Mouse (Mus musculus) kidney, adult 18-20 months (tissue): ENCODE measurements around the gene Clp1.

ENCODE experiments used
- DNase-seq: peaks from one replicate; pipeline ENCODE4 v3.0.0; 2021

The Clp1 gene

DNA sequence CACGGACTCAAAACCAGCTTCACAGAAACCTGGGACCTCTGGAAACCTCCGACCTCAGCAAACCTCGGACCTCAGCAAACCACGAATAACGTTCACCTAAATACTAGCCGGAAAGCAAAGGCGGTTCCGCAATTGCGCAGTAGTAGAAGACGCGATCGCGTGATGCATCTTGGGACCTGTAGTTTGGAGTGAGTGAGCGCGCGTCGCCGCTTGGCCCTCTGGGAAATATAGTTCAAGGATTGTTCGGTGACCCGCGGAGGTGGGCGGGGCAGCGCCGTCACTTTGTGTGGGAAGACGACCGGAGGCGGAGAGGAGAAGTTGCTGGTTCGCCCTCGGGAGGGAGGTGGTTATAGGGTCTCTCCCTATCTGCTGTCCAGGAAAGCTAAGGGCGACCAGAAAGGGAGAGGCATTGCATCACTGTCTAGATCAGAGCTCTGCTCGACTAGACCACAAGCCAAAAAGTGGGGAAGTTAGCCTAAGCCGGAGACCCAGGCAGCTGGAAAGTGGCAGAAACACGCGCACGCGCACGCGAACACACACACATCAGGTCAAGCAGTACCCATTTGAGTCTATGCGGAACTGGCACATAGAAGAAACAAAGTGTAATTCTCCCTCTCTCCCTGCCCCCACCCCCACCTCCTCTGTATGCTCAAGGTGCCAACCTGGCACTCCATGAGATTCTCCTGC lies at the start of gene Clp1:
Gene Clp1, minus strand, starts transcription at position 179 of the 687 bp plus-strand sequence.
- peak; percentile 98 for DNase-seq

DNA sequence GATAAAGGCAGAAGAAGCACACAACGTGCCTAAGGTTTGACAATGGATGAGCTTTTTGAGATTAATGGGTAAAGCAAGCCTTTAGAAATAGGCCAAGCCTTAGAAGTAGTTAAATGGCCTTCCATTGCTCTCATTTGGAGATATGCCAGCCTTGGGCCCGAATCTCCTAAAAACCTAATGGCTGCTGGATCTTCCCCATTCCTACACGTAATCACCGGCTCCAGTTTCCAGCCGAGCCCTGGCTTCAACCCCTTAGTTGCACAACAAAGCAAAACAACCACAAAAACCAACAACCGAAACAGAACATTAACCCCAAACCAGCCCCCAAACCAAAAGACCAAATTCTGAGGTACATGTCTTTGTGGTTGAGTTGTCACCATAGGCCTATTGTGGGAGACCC lies 48.5 kb upstream of the Clp1 start:
- DNase-seq, result no peak

DNA sequence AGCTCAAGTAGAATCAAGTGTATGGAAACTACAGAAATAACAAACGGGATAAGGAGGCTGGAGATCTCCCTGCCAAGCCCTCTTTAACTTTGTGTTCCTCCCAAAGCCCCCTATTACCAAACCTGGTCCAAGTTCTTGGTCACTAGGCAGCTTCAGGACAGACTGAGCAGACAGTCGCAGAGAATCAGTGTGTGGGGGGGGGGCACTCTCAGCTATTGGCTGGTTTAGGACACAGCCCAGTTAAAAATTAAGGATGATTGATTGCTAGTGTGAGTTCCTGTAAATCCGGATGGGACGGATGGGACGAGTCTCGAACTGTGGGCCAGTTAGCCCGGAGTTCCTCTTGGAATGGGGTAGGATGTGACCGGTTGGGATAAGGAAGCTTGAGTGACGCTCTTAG lies 48.1 kb upstream of the Clp1 start, which contains the start of gene Serping1:
Gene Serping1, minus strand, starts transcription at position 204 of the 400 bp plus-strand sequence.
- DNase-seq, result no peak

DNA sequence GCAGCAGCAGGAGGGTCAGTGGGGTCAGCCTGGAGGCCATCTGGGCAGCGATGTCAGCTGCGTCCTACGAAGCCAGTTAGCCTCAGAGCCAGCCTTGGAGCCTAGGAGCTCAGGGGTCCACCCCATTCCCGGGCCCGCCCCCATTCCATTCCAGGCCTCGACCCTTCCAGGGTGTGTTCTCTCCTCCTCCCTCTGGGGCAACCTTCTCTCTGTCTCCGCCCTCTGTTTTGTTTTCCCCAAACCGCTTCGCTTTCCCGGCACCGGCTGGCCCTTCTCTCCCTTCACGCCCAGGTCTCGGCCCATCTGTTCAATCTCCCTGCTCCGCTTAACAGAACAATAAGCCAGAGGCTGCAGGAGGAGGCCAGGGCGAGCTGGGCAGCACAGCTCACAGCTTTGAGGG lies 47.6 kb upstream of the Clp1 start:
- peak; percentile 48 for DNase-seq

DNA sequence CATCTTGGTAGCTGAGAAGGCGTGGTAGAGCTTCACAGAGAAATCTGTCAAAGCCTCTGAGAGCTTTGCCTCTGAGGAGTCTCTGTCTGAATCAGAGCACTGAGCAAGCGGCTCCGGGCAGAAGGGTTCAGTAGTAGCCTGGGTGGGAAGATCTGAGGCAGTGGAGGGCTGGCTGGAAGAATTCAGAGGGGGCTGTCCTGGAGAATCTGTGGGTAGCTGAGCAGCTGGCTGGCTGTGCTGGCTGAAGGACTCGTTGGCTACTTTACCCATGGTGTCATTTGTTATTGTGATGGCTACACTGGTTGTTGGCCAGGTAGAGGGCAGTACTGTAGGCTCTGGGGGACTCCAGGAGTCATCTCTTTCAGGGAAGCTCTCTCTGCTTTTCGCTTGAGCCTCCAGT lies 46.0 kb upstream of the Clp1 start:
- no peak for DNase-seq

DNA sequence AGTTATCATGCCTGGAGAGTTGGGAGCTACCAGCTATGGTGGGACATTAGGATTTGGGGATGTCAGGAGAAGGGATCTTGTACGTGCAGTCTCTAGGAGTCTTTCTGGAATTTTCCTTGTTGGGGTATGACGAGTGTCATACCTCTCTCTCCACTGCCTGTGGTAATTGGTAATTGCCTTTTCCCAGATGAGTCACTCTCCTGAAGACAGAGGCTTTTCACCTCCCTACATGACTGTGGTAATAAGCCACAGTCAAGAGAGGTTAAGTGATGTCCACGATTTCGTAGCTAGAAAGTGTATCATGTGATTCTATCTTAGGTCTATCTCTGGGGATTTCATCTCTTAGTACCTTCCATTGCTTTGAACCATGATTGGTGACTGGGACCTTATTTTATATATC lies 45.3 kb upstream of the Clp1 start:
- DNase-seq, result no peak

DNA sequence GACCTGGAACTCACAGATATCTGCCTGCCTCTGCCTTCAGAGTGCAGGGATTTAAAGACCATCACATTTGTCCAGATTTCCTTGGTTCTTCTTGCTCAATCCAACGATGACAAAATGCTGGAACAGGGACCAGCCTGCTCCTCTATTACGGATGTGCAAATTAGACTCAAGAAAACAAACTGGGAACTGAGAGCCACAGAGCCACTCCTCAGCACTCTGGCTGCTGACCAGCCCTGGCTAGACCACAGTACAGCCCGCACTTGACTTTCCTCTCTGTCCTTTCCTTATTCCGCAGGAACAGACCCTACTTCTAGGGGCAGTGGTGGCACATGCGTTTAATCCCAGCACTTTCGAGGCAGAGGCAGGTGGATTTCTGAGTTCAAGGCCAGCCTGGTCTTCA lies 43.4 kb upstream of the Clp1 start:
- no peak for DNase-seq

DNA sequence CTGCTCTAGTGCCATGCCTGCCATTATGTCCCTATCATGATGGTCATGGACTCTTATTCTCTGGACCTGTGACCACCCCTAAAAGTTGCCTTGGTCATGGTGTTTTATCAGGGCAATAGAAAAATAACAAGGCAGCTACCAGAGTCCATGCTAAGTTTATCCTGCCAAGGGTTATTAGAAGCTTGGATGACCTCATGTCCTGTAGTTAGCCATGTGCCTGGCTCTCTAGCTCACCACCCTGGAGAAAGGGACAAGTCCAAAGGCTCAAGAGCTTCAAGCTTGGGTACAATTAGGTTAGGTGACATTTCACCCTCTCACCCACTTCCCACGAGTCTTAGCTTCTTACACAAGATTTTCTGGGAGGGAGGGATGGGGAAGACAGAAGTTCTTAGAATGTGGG lies 35.7 kb upstream of the Clp1 start:
- no peak for DNase-seq

DNA sequence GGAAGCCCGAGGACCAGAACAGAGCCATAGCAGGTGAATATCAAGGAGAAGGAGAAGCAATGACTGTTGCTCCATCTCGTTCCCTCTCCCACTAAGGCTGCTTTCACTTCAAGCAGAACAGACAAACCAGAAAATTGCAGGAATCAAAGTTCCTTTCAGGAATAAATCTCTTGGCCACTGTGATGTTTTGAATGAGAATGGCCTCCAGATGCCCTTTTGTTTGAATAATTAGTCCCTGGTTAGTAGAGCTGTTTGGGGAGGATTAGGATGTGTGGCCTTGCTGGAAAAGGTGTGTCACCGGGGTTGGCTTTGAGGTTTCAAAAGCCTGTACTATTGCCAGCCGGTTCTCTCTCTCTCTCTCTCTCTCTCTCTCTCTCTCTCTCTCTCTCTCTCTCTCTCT lies 35.1 kb upstream of the Clp1 start:
- no peak for DNase-seq

DNA sequence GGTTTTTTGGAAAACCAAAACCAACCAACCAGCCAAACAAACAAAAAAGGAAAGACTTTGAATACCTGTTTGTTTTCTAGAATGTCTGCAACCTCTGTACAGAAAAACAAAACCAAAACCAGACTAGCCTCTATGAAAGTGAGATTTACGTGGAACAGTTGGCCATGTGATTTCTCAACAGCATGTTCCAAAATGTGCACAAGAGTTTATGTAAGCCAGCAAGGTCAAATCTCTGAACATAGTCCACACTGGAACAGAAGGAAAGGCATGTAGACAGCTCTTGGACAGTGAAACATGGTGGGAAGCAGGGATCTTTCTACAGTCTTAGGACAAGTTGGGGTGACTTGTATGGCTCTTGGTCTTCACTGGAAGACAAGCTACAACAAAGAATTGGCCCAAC lies 34.7 kb upstream of the Clp1 start:
- no peak for DNase-seq

DNA sequence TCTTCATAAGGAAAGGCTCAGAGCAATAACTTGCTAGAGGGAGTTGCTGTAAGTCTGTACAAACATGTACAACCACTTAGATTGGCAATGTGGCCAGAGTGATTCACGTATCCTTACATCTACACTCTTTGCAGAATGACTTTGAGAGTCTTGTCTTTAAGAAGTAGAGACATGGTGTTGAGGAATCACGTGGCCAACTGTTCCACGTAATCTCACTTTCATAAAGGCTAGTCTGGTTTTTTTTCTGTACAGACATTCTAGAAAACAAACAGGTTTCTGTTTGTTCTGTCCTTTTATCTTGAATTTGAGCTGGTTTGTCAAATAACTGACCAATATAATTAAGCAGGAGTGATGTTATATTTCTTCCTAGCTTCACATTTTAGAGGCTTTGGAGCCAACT lies 34.2 kb upstream of the Clp1 start:
- DNase-seq, result no peak

DNA sequence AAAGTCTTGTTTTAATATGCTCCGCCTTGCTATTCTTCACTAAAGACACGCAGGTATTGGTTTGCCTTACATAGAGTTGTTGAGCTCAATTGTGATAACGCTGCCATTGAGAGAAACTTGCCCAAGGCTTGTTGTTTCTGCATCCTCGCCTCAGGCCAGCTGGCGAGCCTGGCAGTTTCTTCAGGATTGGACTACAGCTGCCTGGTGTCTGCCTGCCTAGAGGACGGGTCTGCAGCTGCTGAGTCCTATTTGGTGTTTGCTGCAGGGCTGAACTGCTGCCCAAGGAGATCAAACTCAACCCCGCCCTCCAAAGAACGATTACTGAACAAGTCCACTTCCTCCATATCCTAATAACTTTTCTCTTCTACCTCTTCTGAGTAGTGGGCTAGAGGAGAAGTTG lies 33.6 kb upstream of the Clp1 start:
- DNase-seq, result no peak

DNA sequence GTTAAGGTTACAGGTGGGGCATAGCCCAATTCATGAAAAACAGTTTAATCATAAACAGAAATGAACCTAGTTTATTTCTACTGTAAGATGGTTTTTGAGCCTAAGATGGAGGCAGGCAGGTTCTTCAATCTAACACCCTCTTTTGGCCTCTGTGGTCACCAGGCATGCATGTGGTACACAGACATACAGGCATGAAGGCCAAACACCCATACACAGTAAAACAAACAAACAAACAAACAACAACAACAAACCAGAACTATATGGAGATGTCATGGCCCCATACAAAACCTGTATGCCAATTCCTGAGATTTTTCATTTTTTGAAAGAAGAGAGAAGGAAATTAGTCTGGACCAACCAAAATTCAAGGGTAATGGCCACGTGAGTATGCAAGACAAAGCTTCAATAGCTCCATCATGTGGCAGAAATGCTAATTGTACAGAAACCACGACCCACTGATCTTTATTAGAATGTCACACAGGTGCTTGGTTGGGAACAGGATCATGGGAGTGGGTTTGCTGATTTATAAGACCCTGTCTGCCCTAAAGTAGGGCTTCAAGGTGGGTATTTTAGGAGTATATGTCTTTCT lies 31.5 kb upstream of the Clp1 start:
- DNase-seq, result peak; percentile 22

DNA sequence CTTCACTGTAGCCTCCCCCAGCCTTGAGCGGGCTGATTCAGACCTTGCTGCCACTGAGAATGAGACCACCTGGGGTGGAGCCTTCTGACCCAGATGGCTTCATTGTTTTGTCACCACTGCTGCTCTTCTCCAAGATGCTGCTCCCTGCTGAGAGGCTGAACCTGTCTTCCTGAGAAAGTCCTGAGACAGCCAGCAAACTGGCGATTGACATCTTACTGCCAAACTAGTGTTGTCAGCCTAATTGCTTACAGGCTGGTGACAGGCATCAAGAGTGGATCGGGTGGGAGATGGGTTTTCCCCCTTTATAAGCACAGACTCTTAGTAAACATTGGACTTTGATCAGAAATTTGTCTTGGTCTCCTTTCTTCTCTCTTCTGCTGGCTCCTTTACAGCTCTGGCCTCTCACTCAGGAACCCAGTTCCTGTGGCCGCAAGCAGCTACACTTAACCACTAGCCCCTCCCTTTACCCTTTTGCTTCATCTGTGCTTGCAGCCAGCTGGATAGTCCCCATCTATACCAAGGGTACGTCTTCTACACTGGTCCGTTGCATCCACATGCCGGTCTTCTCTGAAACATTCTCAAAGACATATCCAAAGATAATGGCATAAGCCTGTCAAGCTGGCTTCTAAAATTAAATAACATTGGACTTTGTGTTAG lies 30.0 kb upstream of the Clp1 start:
- no peak for DNase-seq

DNA sequence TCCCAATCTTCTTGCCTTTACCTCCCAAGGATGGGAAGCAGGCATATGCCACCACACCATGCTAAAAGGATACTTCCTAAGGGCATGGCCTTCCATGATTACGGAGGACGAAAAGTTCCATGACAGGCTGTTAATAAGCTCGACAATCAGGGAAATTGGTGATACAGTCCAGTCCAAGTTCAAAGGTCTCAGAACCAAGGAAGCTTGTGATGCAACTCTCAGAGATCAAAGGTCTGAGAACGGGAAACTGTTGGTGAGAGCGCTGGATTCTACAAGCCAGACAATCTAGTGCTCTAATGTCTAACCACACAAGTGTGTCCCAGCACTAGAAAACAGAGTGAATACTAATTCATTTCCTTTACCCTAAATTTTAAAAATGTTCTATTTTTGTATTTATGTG lies 29.1 kb upstream of the Clp1 start:
- DNase-seq, result peak; percentile 51

DNA sequence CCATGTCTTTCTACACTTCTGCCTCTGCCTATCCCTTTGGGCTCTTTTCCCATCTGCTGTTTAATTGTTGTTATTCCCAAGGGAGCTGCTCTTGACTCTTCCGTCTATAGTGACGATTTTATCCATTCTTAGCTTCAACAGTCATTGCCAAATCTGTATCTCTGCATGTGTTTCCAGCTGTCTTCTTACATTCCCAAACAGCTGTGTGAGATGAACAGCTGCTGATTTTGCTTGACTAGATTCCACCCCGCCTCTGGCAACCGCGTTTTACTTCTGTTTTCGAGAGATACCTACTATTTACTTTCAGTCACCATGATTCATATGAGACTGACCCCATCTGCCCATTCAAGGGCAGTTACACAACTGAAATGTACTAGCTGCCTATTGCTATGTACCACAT lies 23.0 kb upstream of the Clp1 start:
- DNase-seq, result no peak

DNA sequence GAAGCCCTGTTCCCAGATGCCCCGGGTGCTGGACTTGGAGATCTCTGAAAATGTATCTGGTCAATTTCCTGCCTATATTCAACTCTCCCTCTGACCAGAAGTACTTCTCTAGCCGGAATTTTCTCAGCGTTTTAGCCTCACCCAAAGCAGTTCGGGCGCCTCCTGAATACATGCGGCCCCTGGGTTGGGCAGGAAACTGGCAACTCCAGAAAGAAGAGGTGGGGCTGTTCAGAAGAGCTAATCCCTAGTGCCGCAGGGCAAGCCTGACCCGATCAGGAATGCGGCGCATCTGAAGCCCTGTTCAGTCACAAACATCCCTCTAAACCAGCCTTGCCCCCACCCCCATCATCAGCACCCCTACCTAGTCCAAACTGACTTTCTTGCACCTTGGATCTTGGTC lies 17.0 kb upstream of the Clp1 start:
- DNase-seq, result no peak

DNA sequence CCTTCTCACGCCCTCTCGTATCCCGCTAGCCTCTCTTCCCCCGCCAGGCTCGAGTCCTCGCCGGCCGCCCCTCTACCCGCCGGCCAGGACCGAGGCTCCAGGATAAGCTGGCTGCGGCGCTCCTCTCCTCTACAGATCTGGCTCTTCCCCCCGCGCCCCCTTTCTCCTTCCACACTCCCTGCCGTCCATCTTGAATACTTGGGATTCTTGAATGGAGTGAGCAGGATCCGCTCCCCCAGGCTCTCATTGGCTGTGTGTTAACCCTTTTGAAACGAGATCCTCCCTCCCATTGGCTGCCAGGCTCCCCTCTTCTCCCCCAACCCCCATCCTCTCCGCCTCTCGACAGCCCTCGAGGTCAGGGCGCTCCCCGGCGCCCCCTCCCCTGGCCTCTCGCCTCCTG lies 16.4 kb upstream of the Clp1 start, which contains the start of gene Gm19426:
Gene Gm19426, minus strand, starts transcription at position 95 of the 400 bp plus-strand sequence.
- peak; percentile 72 for DNase-seq

DNA sequence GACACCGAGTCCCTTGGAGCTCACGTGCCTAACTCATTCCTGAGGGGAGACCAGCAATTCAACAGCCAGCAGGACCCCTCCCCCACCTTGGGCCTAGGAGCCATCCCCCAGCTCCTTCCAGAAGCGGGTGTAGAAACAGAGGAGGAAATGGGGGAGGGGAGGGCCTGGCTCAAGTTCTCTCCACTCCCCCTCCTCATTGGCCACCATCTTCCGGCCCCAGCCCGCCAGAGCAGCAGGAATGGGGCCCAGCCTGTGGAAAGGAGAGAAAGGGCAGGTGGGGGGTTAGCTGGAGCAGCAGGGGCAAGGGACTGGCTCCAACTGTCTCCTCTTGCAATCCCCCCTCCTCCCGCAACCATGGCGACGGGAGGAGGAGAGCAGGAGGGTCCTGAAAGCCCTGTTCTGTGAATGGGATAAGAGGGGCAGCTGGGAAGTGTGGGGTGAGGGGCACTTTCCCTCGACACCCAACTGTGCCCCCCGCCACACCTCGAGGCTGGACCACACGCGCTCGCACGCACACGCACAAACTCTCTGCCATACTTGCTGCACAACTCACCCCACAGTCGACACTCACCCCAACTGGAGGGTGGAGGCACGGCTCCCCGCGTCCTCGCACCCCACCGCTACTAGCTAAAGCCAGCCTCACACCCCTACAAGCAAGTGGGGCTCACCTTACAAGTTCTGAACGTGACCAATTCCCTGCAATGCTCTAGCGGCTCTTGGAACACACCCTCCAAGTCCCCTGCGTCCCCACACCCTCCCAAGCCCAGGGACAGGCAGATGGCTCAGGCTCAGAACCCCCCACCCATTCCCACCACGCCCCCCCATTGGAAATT lies 15.5 kb upstream of the Clp1 start:
- DNase-seq, result peak; percentile 17

DNA sequence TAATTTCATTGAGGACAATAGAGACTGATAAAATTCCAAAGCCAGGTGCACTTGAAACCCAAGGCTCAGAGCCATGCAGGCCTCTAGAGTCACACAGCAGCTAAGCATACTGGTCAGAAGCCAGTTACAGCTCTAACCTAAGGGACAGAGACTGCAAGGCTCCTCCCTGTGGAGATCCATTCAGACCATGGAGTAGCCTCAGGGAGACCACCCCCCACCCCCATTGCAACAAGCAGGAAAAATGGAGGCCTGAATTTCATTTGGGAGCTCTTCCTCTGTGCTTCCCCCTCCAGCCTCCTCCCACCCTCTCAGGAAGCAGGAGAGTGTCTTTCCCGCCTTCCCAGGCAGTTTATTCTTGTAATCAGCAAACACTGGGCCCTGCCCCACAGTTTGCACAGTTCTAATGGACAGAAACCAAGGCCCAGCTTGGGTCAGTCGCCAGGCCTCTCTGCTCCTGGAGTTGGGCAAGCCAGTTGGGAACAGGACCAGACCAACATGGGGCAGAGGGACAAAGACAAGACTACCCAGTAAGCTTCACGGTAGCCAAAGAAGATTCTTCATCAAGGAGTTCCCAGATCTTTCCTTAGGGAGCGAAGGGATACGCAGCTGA lies 14.8 kb upstream of the Clp1 start:
- DNase-seq, result peak; percentile 5

DNA sequence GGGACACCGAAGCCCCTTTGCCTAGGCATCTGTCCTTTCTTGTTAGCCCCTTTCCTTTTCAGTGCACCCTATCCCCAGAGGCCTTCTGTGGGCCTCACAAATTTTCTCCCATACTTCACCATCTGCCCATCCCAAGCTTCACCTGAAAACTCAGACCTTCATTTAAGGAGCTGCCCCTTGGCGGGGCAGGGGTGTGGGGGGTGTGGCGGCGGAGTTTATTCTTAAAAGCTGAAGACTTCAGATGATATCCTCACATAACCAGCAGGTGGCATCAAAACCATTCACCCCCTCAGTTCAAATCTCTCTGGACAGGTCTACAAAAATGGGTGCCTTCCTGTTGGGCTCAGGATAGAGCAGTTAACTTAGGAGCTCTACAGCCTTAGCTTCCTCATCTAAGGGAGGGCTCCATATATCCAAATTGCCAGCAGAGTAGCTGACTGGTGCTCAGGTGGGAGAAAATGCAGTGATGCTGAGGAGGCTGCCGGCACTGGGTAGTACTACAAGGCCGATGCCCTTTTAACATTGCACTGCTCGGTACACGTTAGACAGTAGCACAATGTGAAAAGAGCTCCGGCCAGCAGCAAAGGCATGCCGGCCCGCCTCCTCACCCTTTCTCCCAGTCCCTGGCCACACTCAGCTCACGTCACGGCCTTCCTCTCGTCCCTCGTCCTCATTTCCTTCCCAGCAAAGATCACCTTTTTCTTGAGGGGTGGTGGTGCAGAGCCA lies 13.6 kb upstream of the Clp1 start:
- DNase-seq, result peak; percentile 26

DNA sequence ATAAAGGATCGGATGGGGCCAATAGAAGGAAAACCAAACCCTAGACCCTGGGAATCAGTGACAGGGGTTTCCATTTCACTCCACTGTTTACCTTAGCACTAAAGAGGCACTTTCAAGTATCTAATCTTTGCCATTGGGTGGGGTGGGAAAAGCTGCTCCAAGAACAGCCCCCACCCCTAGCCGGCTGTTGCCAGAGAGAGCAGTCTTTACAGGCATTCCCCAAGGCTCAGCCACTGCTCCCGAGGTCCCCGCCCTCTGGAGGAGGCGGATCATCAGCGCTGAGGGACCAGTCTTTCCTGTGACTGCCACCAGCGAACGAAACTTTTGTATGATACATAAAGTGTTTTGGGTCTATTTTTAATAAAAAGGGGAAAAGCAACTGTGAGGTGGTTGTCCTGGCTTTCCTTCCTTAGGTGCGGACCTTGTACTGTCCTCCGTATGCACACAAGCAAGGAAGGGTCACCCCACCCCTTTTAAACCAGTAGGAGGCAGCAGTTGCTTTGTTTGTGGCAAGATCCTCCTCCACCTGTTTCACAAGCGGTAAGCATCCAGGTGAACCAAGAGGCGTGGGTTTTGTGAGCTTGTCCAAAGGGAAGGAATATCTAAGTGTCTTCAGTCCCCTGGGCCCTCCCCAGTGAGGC lies 11.2 kb upstream of the Clp1 start:
- DNase-seq, result peak; percentile 71
